Mouse (Mus musculus) kidney, adult 11 months (tissue): ENCODE results near the gene Mettl9.

ENCODE experiments used
- DNase-seq: peaks from one replicate; pipeline ENCODE4 v3.0.0; 2022

Mettl9 gene

DNA sequence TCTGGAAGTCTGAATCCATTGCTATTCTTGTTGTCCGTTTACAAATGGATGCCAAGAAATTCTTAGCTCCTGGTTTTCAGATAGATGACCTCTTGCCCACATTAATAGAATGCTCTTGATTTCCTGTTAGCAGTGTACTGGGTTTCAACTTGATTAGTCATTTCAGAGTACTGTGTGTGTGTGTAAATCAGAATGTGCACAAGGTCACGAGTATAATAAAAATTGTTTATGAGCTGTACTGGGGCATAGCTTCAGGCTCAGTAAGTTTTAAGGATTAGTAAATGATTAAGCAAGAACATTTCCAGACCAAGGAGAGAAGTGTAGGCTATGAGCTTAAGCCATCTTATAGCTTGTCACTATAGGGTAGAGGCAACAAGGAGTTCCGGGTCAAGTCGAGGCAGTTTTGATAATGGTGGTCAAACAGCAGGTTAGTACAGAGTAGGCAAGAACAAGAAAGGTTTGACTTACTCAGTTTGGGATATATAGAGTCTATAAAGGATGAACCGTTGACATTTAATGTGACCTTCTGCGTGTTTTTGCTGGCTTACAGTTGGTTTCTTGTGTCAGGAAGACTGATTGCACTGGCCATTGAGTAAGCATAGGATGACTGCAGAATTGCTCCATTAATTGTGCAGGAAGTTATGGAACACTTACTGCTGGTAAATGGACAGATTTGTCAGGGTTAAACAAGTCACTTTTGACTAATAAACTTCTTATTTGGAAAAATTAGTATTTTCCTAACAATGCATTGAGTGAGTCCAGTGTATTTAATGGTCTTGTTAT, 11.6 kb downstream of the Mettl9 start:
- no peak for DNase-seq

DNA sequence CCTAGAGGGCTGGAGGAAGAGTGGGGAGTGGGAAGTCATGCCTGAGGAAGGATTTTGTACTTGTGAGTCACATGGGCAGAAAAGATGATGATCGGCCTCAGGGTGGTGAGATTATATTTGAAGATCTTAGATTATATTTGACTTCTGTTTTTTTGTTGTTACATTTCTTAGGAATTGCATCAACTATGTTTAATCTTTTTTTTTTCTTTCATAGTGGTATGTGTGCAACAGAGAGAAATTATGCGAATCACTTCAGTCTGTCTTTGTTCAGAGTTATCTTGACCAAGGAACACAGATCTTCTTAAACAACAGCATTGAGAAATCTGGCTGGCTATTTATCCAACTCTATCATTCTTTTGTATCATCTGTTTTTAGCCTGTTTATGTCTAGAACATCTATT, 13.4 kb downstream of the Mettl9 start:
- DNase-seq: no peak

GRCm38 (mm10) chr7:121053071-121053470, 18.8 kb downstream of the Mettl9 start:
- DNase-seq: no peak

DNA sequence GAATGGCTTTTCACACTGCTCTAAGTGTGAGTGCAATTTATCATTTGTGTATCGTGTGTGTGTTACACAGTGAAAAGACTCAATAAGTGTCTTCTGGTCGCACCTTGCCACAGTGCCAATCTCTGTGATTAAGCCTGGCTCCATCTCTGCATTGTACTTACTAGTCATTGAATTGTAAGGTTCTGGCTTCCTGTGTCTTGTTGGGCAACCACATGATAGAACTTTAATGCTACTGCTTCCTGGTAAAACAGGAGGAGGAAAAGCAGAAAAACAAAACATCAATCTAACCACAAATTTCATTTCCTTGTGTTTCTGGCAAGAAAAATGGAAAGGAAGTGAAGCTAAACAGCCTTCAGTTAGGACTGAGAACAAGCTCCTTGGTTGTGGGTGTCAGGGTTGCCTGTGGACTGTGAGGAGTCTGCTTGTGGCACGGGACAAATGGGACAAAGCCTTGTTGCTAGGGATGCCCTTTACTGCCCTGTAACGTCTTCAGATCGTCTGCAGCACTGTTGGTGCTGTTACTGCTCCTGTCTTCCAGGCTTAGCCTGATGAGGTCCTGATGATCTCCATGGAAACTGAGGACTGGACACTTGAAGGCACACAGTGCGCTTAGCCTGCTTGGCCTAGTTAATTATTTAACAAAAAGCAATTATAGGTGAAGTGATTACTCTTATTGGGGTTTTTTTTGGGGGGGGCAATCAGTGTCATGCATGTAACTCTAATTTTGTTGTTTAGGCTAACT, 25.4 kb downstream of the Mettl9 start:
- DNase-seq: no peak

- DNase-seq: no peak
Observed at GRCm38 (mm10) chr7:121064309-121064708, 30.1 kb downstream of the Mettl9 start.

DNA sequence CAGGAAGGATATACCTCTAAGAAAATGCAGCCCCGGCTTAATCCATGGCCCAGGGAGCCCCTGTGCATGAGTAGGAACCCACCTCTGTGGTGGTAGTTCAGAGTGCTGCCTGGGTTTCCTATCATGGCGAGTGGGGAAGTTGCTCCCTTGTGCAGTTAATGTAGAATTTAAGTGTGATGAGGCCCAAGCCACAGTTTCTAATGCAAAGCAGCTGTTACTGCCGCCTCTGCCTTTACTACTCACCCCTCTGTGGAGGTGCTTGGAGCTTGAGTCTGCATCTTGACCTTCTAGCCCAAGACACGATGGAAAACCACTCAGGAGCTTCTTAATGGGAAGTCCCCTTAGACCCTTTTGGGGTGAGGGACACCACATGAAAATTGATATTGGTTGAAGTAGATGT, 37.0 kb downstream of the Mettl9 start:
- DNase-seq: no peak

GRCm38 (mm10) chr7:121072506-121072905, 38.3 kb downstream of the Mettl9 start:
- no peak for DNase-seq

- DNase-seq: peak; percentile 40
Observed at GRCm38 (mm10) chr7:121074281-121074680, 40.0 kb downstream of the Mettl9 start, which contains the start of gene Igsf6. Igsf6 (minus strand) TSS chr7:121074572.

- DNase-seq: no peak
Observed at GRCm38 (mm10) chr7:121074801-121075400, 40.7 kb downstream of the Mettl9 start.

DNA sequence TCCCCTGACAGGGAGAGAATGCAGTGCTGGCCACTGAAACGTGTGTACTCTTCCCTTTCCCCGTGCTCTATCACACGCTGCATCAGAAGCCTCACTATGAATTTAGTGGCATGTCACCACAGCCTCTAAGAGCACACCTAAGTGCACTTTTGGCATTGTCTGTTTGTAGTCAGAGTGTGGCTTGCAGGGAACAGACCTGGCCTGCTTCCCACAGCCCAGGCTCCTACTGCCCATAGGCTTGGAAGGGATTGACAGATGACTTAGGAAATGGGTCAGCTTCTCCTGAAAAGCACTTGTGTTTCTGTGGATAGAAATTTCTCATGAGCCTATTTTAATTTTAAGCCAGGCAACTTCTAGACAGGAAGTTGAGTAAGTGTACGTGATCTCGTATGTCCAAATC, 41.2 kb downstream of the Mettl9 start:
- no peak for DNase-seq

GRCm38 (mm10) chr7:121077311-121077710, 43.1 kb downstream of the Mettl9 start:
- no peak for DNase-seq

- peak; percentile 42 for DNase-seq
Observed at GRCm38 (mm10) chr7:121077829-121078228, 43.6 kb downstream of the Mettl9 start.

DNA sequence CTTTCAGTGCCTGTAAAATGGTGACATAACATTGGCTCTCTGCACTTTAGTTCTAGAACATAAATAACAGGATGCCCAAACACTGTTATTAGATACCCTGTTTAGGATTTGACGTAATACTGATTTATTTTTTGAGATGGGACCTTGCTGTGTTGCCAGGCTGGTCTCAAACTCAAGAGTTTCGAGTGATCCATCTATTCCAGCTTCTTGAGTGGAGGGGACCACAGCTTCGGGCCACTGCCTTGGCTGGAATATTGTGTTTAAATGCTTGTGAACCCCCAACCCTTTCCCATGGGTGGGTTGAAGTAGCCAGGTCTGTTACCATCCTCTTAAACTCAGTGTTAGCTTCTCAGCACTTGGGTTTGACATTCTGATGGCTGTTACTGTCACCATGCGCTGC, 47.1 kb downstream of the Mettl9 start, which contains the start of gene Otoa:
Gene Otoa (plus strand): TSS at position 301 of the 400 bp plus-strand sequence.
- no peak for DNase-seq

DNA sequence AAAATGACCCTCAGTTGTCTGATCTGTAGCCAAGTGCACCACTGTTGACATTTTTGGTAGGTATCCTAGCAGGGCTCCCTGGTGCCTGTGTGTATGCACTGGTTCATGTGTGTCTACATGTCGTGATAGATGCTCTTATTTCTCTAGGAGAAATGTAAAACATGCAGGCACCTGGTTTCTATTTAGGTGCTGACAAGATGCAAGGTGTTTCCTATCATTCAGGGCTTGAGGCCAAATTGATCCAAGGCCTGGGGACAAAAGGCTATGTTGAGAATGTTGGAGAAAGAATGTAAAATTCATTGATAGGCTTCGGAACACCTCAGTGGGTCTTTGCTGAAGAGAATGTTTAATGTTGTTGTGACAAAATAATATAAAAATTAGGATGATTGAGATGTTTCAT, 47.6 kb downstream of the Mettl9 start:
- no peak for DNase-seq

GRCm38 (mm10) chr7:121082949-121083513, 48.8 kb downstream of the Mettl9 start:
- no peak for DNase-seq

GRCm38 (mm10) chr7:121084840-121085453, 50.7 kb downstream of the Mettl9 start:
- no peak for DNase-seq

DNA sequence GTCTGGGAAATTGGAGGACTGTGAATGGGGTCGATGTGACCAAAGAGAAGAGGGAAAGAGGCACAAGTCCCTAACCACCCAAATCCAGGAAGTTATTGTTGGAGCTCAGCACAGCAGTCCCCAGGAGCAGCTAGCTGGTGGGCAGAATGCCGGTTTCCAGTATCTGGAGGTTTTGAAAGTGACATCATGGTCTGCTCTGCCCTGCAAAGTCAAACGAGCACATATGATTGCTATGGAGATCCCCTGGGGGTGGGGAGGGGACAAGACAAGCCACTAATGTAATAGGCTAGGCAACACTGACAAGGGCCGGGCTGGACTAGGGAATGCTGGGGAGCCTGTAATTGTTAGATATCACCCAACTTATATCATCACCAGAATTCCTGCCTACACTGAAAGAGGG, 51.3 kb downstream of the Mettl9 start:
- no peak for DNase-seq

DNA sequence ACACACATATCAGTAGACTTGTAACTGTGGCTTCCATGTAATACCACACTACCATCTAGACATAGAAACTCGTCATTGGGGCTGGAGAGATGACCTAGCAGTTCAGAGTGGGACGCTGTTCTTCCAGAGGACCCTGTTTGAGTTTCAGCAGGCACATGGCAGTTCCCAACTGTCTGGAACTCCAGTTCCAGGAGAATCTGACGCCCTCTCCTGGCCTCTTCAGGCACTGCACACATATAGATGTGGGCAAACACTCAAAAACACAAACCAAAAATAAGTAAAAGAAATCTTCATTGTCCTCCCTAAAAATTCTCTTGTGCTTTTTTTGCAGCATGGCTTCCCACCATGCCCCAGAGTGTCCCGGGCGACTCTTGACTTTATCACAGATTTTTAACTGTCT, 54.5 kb downstream of the Mettl9 start:
- DNase-seq: no peak

DNA sequence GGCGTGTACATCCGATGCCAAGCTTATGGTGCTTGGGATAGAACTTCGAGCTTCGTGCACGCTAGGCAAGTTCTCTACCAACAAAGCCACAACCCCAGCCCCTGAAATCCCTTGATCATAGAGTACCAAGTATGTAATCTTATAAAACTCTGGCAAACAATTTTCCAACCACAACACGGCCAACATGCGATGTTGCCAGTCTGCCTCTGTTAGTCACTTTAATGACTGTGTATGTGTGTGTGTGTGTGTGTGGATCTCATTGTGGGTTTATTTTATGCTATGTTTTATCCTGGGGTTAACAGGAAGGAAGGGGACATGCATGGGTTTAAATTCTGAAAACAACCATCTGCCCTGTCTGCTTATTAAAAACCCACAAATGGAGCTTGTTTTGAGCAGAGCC, 56.5 kb downstream of the Mettl9 start:
- DNase-seq: no peak

DNA sequence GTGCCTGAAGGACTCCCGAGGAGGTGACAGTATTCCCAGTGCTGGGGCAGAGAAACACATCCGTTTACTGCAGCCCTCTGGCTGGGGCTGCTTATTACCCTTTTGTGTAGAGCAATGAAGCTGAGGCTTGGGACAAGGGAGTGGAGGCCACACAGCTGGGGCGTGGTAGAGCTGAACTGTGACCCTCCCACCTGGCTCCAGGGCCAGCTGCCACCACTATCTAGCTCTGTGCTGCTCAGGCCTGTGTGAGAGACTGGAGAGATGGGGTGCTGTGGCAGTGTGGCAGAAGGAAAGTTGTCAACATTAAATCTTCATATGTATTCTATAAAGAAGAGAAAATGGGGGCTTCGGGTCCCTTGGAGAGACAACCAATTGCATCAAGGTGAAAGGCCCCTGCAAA, 58.8 kb downstream of the Mettl9 start:
- DNase-seq: no peak

GRCm38 (mm10) chr7:121098614-121099389, 64.6 kb downstream of the Mettl9 start:
- no peak for DNase-seq

GRCm38 (mm10) chr7:121107851-121108250, 73.6 kb downstream of the Mettl9 start:
- DNase-seq: peak; percentile 49
